Mouse (Mus musculus): ENCODE measurements around the gene Grb10. TPM values are rescaled to one million over a fixed set of nuclear protein-coding genes. Genes with fewer than 3 reads are reported as not detected.

Gene Grb10
- polyA plus RNA-seq, 2 experiments, result 43.2 to 91.5 TPM

DNA sequence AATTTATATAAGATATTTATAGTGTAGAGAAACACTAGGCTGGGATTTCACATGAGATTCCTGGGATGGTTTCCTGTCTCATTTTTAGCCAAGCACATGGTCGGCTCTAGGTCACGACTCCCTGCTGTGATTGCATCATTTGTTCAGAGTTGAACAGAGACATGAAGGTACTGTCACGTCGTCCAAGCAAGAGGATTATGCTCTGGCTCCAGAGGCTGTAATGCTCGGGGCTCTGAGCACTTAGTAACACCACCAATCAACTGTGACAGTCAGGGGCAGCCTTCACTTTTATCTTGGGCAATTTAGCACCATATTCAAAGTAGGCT is 75.9 kb downstream of the Grb10 start:
- Histone ChIP-seq H3K4me1 (replicated peaks; ENCODE audit: control insufficient read depth in 2 of 2, insufficient read depth in 2 of 2, low read length in 1 of 2) (peaks cover 44 to 55% of the 10 kb centered on the region in 2 experiments), H3K27me3 (ENCODE audit: control insufficient read depth, insufficient read depth, low read length) (no peaks in the 10 kb centered on the region), H3K9ac (replicated peaks) (peak overlapping the region; percentile 35; the same call in 1 of the 2 replicates), H3K27ac (peak overlapping the region; percentile 66), H3K9me3 (ENCODE audit: control insufficient read depth, low read length) (no peaks in the 10 kb centered on the region), H3K4me2 (ENCODE audit: low read depth) (peak overlapping the region; percentile 47), H3K4me3 (ENCODE audit: insufficient read depth in 1 of 2, low read depth in 2 of 2, low read length in 2 of 2) (no peak overlapping the region), H3K36me3 (replicated peaks; ENCODE audit: control insufficient read depth, insufficient read depth, low read depth) (no peaks in the 10 kb centered on the region)
- no peak for TF ChIP-seq CTCF (IDR thresholded peaks at IDR 0.05; ENCODE audit: low read depth)
- TF ChIP-seq EP300 (IDR thresholded peaks at IDR 0.05; ENCODE audit: low read depth), result no peak; the same call in 1 of the 2 replicates
- WGBS (ENCODE audit: insufficient replicate concordance), result 9% methylated on average over 5 of the region's 5 CpGs
- peak; percentile 11; the same call in 1 of the 2 replicates for ATAC-seq (ENCODE audit: insufficient read depth)
- DNase-seq (ENCODE audit: low read depth in 3 of 3, low spot score in 3 of 3), result peak in 1 of 3 experiments; percentile 35

DNA sequence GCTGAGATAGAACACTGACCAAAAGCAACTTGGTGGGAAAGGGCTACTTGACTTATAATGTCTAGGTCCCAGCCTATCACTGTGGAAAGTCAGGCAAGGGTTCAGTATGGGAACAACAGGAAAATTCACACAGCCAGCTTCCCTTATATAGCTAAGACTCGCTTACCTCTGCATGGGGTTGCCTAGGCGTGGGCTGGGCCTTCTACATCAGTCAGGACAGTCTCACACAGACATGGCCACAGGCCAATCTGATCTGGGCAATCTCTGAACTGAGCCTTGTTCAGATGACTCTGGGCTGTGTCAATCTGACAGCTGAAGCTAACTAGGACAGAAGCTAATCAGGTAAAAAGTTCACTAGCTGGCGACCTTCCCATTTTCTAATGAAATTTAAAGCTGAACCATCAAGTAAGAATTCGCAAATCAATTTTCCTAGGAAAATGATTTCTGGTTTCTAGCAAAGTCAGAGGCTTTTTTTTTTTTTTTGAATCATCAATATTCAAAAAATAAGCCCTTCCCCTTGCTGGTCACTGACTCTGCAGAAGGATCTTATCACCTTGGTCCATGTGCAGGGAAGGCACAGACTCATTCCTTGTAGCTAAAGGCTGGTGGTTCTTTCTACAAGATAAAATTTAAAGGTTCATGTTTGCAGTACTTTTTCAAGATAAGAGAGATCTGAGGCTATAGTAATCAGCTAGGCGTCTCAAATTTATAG is 76.4 kb downstream of the Grb10 start:
- peak; percentile 76 for ATAC-seq (ENCODE audit: insufficient read depth)
- H3K4me2 ChIP-seq (ENCODE audit: low read depth), result peak overlapping the region; percentile 47
- no peaks in the 10 kb centered on the region for H3K9me3 ChIP-seq (ENCODE audit: control insufficient read depth, low read length)
- no peaks in the 10 kb centered on the region for H3K36me3 ChIP-seq (replicated peaks; ENCODE audit: control insufficient read depth, insufficient read depth, low read depth)
- no peak for TF ChIP-seq CTCF (IDR thresholded peaks at IDR 0.05; ENCODE audit: low read depth)
- TF ChIP-seq EP300 (IDR thresholded peaks at IDR 0.05; ENCODE audit: low read depth), result peak; percentile 87
- no peak overlapping the region for H3K4me3 ChIP-seq (ENCODE audit: insufficient read depth in 1 of 2, low read depth in 2 of 2, low read length in 2 of 2)
- H3K4me1 ChIP-seq (replicated peaks; ENCODE audit: control insufficient read depth in 2 of 2, insufficient read depth in 2 of 2, low read length in 1 of 2), result peaks cover 44 to 55% of the 10 kb centered on the region in 2 experiments
- H3K9ac ChIP-seq (replicated peaks), result peak overlapping the region; percentile 35; the same call in 1 of the 2 replicates
- H3K27ac ChIP-seq, result peak overlapping the region; percentile 66
- WGBS (ENCODE audit: insufficient replicate concordance), result 42% methylated on average over 5 of the region's 5 CpGs
- no peaks in the 10 kb centered on the region for H3K27me3 ChIP-seq (ENCODE audit: control insufficient read depth, insufficient read depth, low read length)
- peak; percentile 56 to 69 (median 64) for DNase-seq (ENCODE audit: low read depth in 3 of 3, low spot score in 3 of 3)

DNA sequence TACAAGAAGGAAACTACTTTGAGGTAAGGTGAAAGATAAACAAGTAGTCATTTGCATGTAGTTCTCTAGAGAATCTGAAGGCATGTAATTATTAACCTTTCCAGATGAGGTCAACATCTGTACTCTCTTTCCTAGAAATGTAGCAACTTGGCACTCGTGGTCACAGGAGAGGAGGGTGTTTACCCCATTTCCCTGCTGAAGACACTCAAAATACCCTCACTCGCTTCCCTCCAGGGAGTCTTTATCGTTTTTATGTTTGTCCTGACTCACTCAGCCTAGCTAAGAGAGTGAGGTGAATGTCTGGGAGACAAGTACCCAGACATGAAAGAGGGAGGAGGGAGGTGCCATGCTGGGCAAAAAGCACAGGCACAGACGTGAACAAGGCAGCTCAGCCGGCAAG is 77.6 kb downstream of the Grb10 start:
- Histone ChIP-seq H3K4me3 (ENCODE audit: insufficient read depth in 1 of 2, low read depth in 2 of 2, low read length in 2 of 2) (no peak overlapping the region), H3K9ac (replicated peaks) (no peak overlapping the region), H3K4me2 (ENCODE audit: low read depth) (no peak overlapping the region), H3K4me1 (replicated peaks; ENCODE audit: control insufficient read depth in 2 of 2, insufficient read depth in 2 of 2, low read length in 1 of 2) (peaks cover 40 to 48% of the 10 kb centered on the region in 2 experiments), H3K27me3 (ENCODE audit: control insufficient read depth, insufficient read depth, low read length) (no peaks in the 10 kb centered on the region), H3K9me3 (ENCODE audit: control insufficient read depth, low read length) (no peaks in the 10 kb centered on the region), H3K36me3 (replicated peaks; ENCODE audit: control insufficient read depth, insufficient read depth, low read depth) (no peaks in the 10 kb centered on the region), H3K27ac (no peak overlapping the region)
- TF ChIP-seq CTCF (IDR thresholded peaks at IDR 0.05; ENCODE audit: low read depth), result no peak
- TF ChIP-seq EP300 (IDR thresholded peaks at IDR 0.05; ENCODE audit: low read depth), result no peak
- ATAC-seq (ENCODE audit: insufficient read depth), result no peak
- DNase-seq (ENCODE audit: low read depth in 3 of 3, low spot score in 3 of 3), result no peak
- WGBS (ENCODE audit: insufficient replicate concordance), result 43% methylated on average over 5 of the region's 5 CpGs

DNA sequence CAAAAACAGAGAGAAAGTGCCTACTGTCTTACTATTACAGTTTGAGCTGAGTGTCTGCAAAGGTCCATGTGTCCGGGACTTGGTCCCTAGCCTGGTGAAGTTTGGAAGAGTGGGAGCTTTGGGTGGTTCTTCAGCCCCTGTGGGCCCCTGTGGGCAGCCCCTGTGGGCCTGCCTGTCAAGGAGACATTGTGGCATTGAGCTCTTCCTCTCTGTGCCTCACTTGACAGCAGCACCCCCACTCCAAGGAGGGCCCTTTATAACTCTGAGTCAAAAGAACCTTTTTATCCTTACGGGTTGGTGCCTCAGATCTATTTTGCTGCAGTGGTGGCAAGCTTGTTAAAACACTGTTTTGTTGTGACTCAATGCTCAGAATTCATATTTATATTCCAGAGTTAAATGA is 78.3 kb downstream of the Grb10 start:
- TF ChIP-seq EP300 (IDR thresholded peaks at IDR 0.05; ENCODE audit: low read depth), result no peak
- no peak for TF ChIP-seq CTCF (IDR thresholded peaks at IDR 0.05; ENCODE audit: low read depth)
- H3K9me3 ChIP-seq (ENCODE audit: control insufficient read depth, low read length), result no peaks in the 10 kb centered on the region
- H3K4me3 ChIP-seq (ENCODE audit: insufficient read depth in 1 of 2, low read depth in 2 of 2, low read length in 2 of 2), result no peak overlapping the region
- no peaks in the 10 kb centered on the region for H3K27me3 ChIP-seq (ENCODE audit: control insufficient read depth, insufficient read depth, low read length)
- H3K4me1 ChIP-seq (replicated peaks; ENCODE audit: control insufficient read depth in 2 of 2, insufficient read depth in 2 of 2, low read length in 1 of 2), result peaks cover 36 to 42% of the 10 kb centered on the region in 2 experiments
- no peak overlapping the region for H3K27ac ChIP-seq
- 53% methylated on average over 2 of the region's 2 CpGs for WGBS (ENCODE audit: insufficient replicate concordance)
- no peak overlapping the region for H3K4me2 ChIP-seq (ENCODE audit: low read depth)
- H3K9ac ChIP-seq (replicated peaks), result no peak overlapping the region
- H3K36me3 ChIP-seq (replicated peaks; ENCODE audit: control insufficient read depth, insufficient read depth, low read depth), result no peaks in the 10 kb centered on the region
- DNase-seq (ENCODE audit: low read depth in 3 of 3, low spot score in 3 of 3), result no peak
- no peak for ATAC-seq (ENCODE audit: insufficient read depth)

DNA sequence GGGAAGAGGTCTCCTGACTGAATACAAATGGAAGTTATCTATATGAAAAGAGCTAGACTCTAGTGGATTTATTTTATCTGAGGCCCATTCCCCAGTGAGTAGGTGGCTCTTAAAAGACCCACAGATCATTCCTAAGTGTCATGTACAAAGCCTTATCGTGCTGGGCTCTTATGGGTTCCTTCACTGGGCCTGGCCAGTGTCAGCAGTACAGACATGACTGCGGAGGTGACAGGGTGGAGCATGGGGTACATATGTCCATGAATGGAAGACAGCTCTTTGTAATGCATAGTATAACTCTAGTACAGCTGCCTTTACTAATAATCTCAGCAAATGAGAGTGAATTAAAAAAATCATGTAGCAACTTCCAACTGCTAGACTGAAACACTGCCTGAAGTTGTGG is 80.0 kb downstream of the Grb10 start:
- WGBS (ENCODE audit: insufficient replicate concordance), result 76% methylated on average over 2 of the region's 2 CpGs
- Histone ChIP-seq H3K9ac (replicated peaks) (no peak overlapping the region), H3K4me1 (replicated peaks; ENCODE audit: control insufficient read depth in 2 of 2, insufficient read depth in 2 of 2, low read length in 1 of 2) (peaks cover 19 to 26% of the 10 kb centered on the region in 2 experiments), H3K27ac (no peak overlapping the region), H3K4me2 (ENCODE audit: low read depth) (no peak overlapping the region), H3K36me3 (replicated peaks; ENCODE audit: control insufficient read depth, insufficient read depth, low read depth) (no peaks in the 10 kb centered on the region; the same call in 1 of the 2 replicates), H3K27me3 (ENCODE audit: control insufficient read depth, insufficient read depth, low read length) (no peaks in the 10 kb centered on the region), H3K9me3 (ENCODE audit: control insufficient read depth, low read length) (no peaks in the 10 kb centered on the region), H3K4me3 (ENCODE audit: insufficient read depth in 1 of 2, low read depth in 2 of 2, low read length in 2 of 2) (no peak overlapping the region)
- DNase-seq (ENCODE audit: low read depth in 3 of 3, low spot score in 3 of 3) (no peak), ATAC-seq (ENCODE audit: insufficient read depth) (no peak)
- TF ChIP-seq EP300 (IDR thresholded peaks at IDR 0.05; ENCODE audit: low read depth) (no peak), CTCF (IDR thresholded peaks at IDR 0.05; ENCODE audit: low read depth) (no peak)
